Mouse (Mus musculus): ENCODE measurements around the gene Mme. TPM values are rescaled to one million over a fixed set of nuclear protein-coding genes. Genes with fewer than 3 reads are reported as not detected.

Mme gene
- 6.3 TPM in 2 replicates for polyA plus RNA-seq (2015; fragmentation: Nextera tagmentation; extraction: Ambion mirVana)

DNA sequence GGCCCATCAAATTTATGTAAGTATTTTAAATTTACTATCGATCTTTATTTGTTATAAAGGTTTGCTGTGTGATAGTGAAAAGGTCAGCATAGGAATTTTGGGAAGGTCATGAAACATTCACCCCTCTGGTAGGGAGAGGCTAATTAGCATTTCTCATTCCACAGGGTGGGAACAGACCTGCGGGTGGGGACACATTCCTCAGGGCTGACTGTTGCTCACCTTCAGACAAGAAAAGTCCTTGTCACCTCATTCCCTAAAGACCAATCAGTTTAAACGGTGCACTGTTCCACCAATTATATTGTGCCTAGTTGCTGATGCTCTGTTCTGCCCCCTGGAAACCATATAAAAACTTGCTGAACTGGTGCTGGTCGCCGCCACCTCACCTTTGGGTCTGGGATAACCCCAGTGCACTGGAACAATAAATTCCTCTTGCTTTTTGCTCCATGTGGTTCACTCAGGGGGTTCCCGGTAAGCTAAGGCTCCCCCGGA is at the start of gene Mme:
Gene Mme, plus strand, starts transcription at position 439 of the 489 bp plus-strand sequence.
- H3K36me3 ChIP-seq = no peaks in the 10 kb centered on the region
- no peak within 1 kb of the TSS for H3K4me3 ChIP-seq (replicated peaks)
- H3K27me3 ChIP-seq (replicated peaks) = no peaks in the 10 kb centered on the region
- no peaks in the 10 kb centered on the region for H3K9me3 ChIP-seq
- H3K27ac ChIP-seq = no peak within 1 kb of the TSS
- no peak within 1 kb of the TSS for H3K4me2 ChIP-seq (replicated peaks)
- no peaks in the 10 kb centered on the region for H3K4me1 ChIP-seq (replicated peaks)
- no peak for ATAC-seq
- WGBS = 86% methylated on average over 7 of the region's 7 CpGs
- H3K9ac ChIP-seq = no peak within 1 kb of the TSS

DNA sequence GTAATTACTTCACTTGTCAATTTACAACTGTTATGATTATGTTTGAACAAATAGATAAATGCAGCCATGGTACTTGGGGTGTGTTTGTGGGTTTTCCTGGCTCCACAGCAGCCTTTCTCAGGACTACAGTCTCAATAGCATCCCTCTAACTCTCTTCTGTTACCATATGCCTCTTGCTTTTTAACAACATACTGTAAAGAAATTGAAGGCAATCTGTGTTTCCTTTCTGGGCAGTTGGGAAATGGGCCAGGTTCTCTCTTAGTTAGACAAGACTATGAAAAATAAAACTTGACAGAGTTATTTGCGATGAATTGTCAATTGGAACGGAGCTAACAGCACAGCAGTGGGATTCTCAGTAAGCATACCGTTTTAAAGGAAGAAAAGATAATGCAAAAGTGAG is 44.8 kb upstream of the Mme start:
- Histone ChIP-seq H3K9ac (no peak overlapping the region), H3K4me2 (replicated peaks) (no peak overlapping the region), H3K4me1 (replicated peaks) (no peaks in the 10 kb centered on the region), H3K4me3 (replicated peaks) (no peak overlapping the region), H3K27me3 (replicated peaks) (no peaks in the 10 kb centered on the region), H3K9me3 (no peaks in the 10 kb centered on the region), H3K36me3 (no peaks in the 10 kb centered on the region), H3K27ac (no peak overlapping the region)
- WGBS = 66% methylated on average over 3 of the region's 3 CpGs
- no peak for ATAC-seq

DNA sequence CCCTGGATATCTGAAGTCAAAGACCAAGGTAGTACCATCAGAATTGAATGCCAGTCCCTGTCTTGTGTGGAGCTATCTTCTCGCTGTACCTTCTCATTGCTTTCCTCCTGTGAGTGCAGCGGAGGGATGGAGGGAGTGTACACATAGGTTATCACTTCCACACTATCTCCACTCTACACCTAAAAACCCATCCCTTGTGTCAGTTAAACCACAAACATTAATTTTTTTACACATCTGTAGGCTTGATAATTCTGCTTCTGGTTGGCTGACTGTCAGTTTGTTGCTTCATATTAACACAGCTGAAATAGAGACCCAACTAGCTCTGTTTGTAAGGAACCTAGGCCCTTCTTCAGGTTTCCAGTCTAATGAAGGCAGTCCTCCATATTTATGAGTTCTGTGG is 43.3 kb upstream of the Mme start:
- Histone ChIP-seq H3K27ac (no peak overlapping the region), H3K27me3 (replicated peaks) (no peaks in the 10 kb centered on the region), H3K4me1 (replicated peaks) (no peaks in the 10 kb centered on the region), H3K4me2 (replicated peaks) (no peak overlapping the region), H3K9ac (no peak overlapping the region), H3K4me3 (replicated peaks) (no peak overlapping the region), H3K9me3 (no peaks in the 10 kb centered on the region), H3K36me3 (no peaks in the 10 kb centered on the region)
- ATAC-seq = no peak
- WGBS = 93% methylated on average over 2 of the region's 2 CpGs

DNA sequence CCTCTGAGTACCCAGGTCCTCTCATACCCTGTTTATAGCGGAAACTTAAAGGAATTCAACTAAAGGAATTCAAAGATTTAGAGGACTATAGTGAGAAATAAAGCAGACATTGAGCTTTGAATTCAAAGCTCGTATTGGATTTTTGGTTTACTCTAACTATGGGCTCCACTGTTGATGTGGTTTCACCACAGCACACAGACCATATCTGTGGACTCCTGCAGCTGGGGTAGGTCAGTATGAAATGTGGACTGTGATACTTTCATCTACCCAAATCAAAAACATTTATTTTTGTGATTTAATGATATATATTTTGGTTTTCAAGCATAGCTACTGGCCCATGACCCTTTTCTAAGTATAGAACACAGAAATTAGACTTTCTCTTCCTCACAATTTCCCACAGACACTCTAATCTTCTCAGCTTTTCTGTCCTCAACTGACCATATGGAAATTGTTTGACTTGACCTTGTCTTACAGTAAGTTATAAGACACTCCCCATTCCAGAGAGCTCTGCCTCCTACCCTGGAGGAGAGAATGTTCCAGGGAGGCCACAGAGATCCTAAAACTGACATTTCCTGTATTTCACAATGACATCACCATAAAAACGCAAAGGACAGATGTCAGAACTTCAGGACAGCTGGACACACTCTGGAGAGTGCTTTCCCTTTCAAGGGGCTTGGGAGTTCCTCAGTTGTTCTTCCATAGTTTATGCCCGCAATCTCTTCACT is 19.3 kb upstream of the Mme start:
- Histone ChIP-seq H3K4me3 (replicated peaks) (no peak overlapping the region), H3K36me3 (no peaks in the 10 kb centered on the region), H3K27ac (no peak overlapping the region), H3K4me1 (replicated peaks) (no peaks in the 10 kb centered on the region), H3K9me3 (no peaks in the 10 kb centered on the region), H3K4me2 (replicated peaks) (no peak overlapping the region), H3K9ac (no peak overlapping the region), H3K27me3 (replicated peaks) (no peaks in the 10 kb centered on the region)
- WGBS = 66% methylated on average over 4 of the region's 4 CpGs
- ATAC-seq = no peak

GRCm38 (mm10) chr3:63223676-63224075 is 17.7 kb upstream of the Mme start:
- no peak overlapping the region for H3K4me2 ChIP-seq (replicated peaks)
- H3K27ac ChIP-seq = no peak overlapping the region
- H3K4me3 ChIP-seq (replicated peaks) = no peak overlapping the region
- no peak for ATAC-seq
- H3K4me1 ChIP-seq (replicated peaks) = no peaks in the 10 kb centered on the region
- H3K9me3 ChIP-seq = no peaks in the 10 kb centered on the region
- no peaks in the 10 kb centered on the region for H3K36me3 ChIP-seq
- H3K27me3 ChIP-seq (replicated peaks) = no peaks in the 10 kb centered on the region
- no peak overlapping the region for H3K9ac ChIP-seq
- 76% methylated on average over 1 of the region's 1 CpGs for WGBS

DNA sequence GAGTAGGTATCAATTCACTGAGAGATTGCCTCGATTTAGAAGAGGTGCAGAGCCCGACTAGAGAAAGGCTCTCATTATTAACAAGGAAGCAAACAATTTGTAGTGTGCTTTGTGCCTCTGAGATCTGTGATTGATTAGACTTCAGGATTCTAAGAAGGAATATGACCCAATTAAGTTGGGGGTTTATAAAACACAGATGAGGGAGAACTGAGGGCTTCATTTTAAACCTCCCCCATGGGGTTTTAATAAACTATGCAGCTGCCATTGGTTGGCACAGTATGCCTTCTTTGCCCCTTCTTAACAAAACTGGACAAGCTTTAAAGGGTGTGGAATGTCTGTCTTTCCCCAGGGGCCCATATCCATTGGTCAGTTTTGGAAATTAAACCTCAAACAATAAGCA is 5.4 kb upstream of the Mme start:
- no peaks in the 10 kb centered on the region for H3K36me3 ChIP-seq
- no peaks in the 10 kb centered on the region for H3K9me3 ChIP-seq
- WGBS = 65% methylated on average over 2 of the region's 2 CpGs
- no peaks in the 10 kb centered on the region for H3K4me1 ChIP-seq (replicated peaks)
- no peak overlapping the region for H3K27ac ChIP-seq
- H3K9ac ChIP-seq = no peak overlapping the region
- H3K4me2 ChIP-seq (replicated peaks) = no peak overlapping the region
- no peaks in the 10 kb centered on the region for H3K27me3 ChIP-seq (replicated peaks)
- ATAC-seq = no peak
- H3K4me3 ChIP-seq (replicated peaks) = no peak overlapping the region

- Histone ChIP-seq H3K4me1 (replicated peaks) (no peaks in the 10 kb centered on the region), H3K27me3 (replicated peaks) (no peaks in the 10 kb centered on the region), H3K36me3 (no peaks in the 10 kb centered on the region), H3K27ac (no peak overlapping the region), H3K4me3 (replicated peaks) (no peak overlapping the region), H3K9me3 (no peaks in the 10 kb centered on the region), H3K9ac (no peak overlapping the region), H3K4me2 (replicated peaks) (no peak overlapping the region)
- no peak for ATAC-seq
These were observed 2.4 kb downstream of the Mme start for GRCm38 (mm10) chr3:63243721-63244120.

- Histone ChIP-seq H3K27me3 (replicated peaks) (no peaks in the 10 kb centered on the region), H3K4me1 (replicated peaks) (no peaks in the 10 kb centered on the region), H3K4me3 (replicated peaks) (no peak overlapping the region), H3K9me3 (no peaks in the 10 kb centered on the region), H3K27ac (no peak overlapping the region), H3K36me3 (no peaks in the 10 kb centered on the region), H3K4me2 (replicated peaks) (no peak overlapping the region), H3K9ac (no peak overlapping the region)
- ATAC-seq = no peak
- WGBS = 76% methylated on average over 2 of the region's 2 CpGs
These were observed 30.8 kb downstream of the Mme start for GRCm38 (mm10) chr3:63272091-63272490.

DNA sequence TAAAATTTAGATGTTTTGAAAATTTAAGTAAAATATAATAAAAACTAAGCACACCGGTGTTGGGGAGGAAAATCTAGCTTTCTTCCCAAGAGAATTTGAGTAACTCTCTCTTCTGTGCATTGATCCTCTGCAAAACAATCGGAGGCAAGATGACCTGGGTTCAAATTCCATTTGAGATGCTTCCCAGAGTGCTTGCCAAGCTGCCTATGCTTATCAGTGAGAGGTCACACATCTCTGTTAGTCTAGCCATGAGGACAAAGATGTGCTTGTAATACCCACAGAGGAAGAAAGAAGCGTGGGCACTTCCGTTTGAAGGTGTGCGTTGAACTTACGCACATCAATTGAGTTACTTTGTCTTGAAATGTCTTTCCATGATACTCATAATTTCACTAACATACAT is 53.0 kb downstream of the Mme start:
- H3K4me1 ChIP-seq (replicated peaks) = no peaks in the 10 kb centered on the region
- H3K36me3 ChIP-seq = no peaks in the 10 kb centered on the region
- 0 out of 2 replicates have a peak, but pooled peaks cover 3% of the 10 kb centered on the region for H3K27me3 ChIP-seq (replicated peaks)
- WGBS = 69% methylated on average over 6 of the region's 6 CpGs
- H3K9me3 ChIP-seq = no peaks in the 10 kb centered on the region
- no peak for ATAC-seq
- H3K4me2 ChIP-seq (replicated peaks) = no peak overlapping the region
- H3K9ac ChIP-seq = no peak overlapping the region
- no peak overlapping the region for H3K4me3 ChIP-seq (replicated peaks)
- H3K27ac ChIP-seq = no peak overlapping the region

DNA sequence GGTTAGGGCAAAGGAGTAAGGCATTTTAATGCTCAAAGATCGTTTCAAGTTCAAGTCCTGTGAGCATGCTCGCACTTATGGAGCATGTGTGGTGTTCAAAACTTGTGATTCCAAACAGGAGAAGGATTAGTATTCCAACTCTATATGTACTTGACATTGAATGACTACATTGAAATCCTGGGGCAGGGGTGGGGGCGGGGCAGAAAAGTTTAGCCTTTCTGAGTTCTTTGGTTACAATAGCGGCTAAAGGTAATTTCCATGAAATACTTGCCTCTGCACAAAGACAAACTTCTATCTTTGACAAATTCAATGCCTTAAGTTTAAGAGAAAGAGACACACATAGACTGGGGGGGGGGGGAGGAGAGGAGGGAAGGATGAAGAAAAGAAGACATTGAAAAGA is 53.5 kb downstream of the Mme start:
- ATAC-seq = no peak
- Histone ChIP-seq H3K9ac (no peak overlapping the region; the same call in 1 of the 2 replicates), H3K4me1 (replicated peaks) (no peaks in the 10 kb centered on the region), H3K36me3 (no peaks in the 10 kb centered on the region), H3K27me3 (replicated peaks) (0 out of 2 replicates have a peak, but pooled peaks cover 3% of the 10 kb centered on the region), H3K4me3 (replicated peaks) (peak overlapping the region; percentile 62; the same call in 1 of the 2 replicates), H3K9me3 (no peaks in the 10 kb centered on the region), H3K4me2 (replicated peaks) (peak overlapping the region; percentile 100), H3K27ac (no peak overlapping the region)
- WGBS = 48% methylated on average over 4 of the region's 4 CpGs

DNA sequence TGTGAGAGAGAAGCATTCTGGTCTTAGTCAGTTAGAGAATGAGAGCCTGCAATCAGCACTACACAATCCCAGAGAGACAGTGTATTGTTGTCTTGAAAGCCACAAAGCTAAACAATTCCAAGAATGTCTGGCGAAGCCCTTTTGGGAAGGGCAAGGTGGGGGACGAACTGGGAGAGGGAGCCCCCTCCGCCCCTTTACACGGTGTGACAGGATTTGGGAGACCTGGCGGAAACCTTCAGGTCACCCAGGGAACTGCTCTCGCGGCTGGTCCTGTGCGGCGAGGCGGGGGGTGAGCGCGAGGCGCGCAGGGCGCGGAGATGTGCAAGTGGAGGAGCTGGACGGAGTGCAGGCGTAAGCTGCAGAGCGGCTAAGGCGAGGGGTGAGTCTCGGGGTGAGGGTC is 53.9 kb downstream of the Mme start:
- Histone ChIP-seq H3K9ac (peak overlapping the region; percentile 51), H3K4me1 (replicated peaks) (no peaks in the 10 kb centered on the region), H3K9me3 (no peaks in the 10 kb centered on the region), H3K27me3 (replicated peaks) (0 out of 2 replicates have a peak, but pooled peaks cover 3% of the 10 kb centered on the region), H3K4me2 (replicated peaks) (peak overlapping the region; percentile 100), H3K36me3 (no peaks in the 10 kb centered on the region), H3K27ac (no peak overlapping the region), H3K4me3 (replicated peaks) (peak overlapping the region; percentile 62)
- under 1% methylated on average over 21 of the region's 21 CpGs for WGBS
- ATAC-seq = peak; percentile 82

DNA sequence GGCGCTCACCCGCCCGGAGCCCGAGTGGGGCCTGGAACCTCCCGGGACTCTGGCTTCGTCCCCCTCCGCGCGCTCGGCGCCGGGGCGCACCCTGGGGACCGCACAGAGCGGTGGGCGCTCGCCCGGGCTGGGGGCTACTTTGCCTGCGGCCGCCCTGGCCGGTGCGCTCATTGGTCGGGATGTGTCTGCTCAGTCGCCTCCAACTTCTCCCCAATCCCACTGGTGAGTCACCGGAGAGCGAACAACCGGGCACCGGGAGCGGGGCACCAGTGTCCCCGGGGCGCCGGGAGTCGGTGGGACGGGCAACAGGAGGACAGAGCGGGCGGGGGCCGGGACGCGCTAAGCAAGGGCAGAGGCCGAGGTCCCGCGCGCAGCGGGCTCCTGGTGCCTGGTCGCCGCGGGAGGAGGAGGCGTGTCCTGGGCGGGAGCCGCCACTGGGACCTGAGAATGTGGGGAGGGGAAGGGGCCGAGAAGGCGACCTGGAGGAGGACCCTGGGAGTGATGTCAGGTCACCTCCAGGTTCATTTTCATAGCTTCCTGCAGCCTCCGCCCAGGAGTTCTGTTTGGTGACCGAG is 54.4 kb downstream of the Mme start:
- H3K27ac ChIP-seq = no peak overlapping the region
- H3K4me3 ChIP-seq (replicated peaks) = peak overlapping the region; percentile 62

DNA sequence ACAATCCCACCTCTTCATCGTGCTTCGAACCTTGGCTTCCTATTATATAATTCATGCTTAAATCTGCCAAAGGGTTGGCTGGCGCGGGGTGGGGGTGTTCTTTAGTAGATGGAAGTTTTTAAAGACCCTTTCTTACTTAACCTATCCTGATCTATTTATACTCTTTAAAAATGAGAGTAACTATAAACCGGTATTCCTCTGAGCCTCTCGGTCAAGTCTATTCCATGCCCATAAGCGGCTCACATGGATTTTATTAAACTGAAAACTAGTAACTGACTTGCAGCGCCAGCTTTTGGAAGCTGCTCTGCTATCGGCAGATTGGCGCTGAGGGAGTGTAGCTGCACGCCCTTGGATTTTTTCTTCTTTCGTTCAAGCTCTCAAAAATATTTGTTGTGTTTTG is 55.1 kb downstream of the Mme start:
- Histone ChIP-seq H3K27ac (no peak overlapping the region), H3K9me3 (no peaks in the 10 kb centered on the region), H3K36me3 (no peaks in the 10 kb centered on the region), H3K9ac (no peak overlapping the region), H3K4me1 (replicated peaks) (no peaks in the 10 kb centered on the region), H3K4me3 (replicated peaks) (peak overlapping the region; percentile 62), H3K4me2 (replicated peaks) (peak overlapping the region; percentile 100), H3K27me3 (replicated peaks) (0 out of 2 replicates have a peak, but pooled peaks cover 3% of the 10 kb centered on the region)
- no peak for ATAC-seq
- WGBS = 13% methylated on average over 12 of the region's 12 CpGs

More for the DNA sequence above, 54.4 kb downstream of the Mme start:
- peak; percentile 79 for ATAC-seq
- no peaks in the 10 kb centered on the region for H3K4me1 ChIP-seq (replicated peaks)
- no peaks in the 10 kb centered on the region for H3K36me3 ChIP-seq
- H3K9me3 ChIP-seq = no peaks in the 10 kb centered on the region
- H3K27me3 ChIP-seq (replicated peaks) = 0 out of 2 replicates have a peak, but pooled peaks cover 3% of the 10 kb centered on the region
- WGBS = under 1% methylated on average over 54 of the region's 54 CpGs
- peak overlapping the region; percentile 51 for H3K9ac ChIP-seq
- H3K4me2 ChIP-seq (replicated peaks) = peak overlapping the region; percentile 100
